Mouse (Mus musculus) liver, postnatal 0 days (tissue): ENCODE data around the gene Olfr1446. TPM values are rescaled to one million over a fixed set of nuclear protein-coding genes. Genes with fewer than 3 reads are reported as not detected.

ENCODE experiments used
- ATAC-seq: fragments of 200-750 bp; cut with Nextera tagmentation; 2 replicates; pipeline ENCODE4 v1.8.0; 2017; ENCODE audit warnings: mild to moderate bottlenecking, moderate library complexity
- DNase-seq: peaks from one replicate; pipeline ENCODE4 v3.0.0-alpha.2; 2016
- H3K27ac ChIP-seq: fragments of 300-500 bp; sonication (generic); 2 replicates; pipeline ENCODE4 v1.5.1; 2014; ENCODE audit warnings: antibody characterized with exemption, moderate library complexity, mild to moderate bottlenecking, low read depth
- H3K27me3 ChIP-seq: fragments of 300-500 bp; sonication (generic); 2 replicates; pipeline ENCODE4 v1.6.1; 2014; ENCODE audit warnings: low read length, control low read depth, mixed read lengths; ENCODE audit not compliant: insufficient read depth
- H3K36me3 ChIP-seq: fragments of 300-500 bp; sonication (generic); replicated peaks from 2 replicates; pipeline ENCODE4 v1.6.1; 2014; ENCODE audit warnings: mild to moderate bottlenecking, control low read depth, low read length, moderate library complexity, mixed read lengths; ENCODE audit not compliant: insufficient read depth
- H3K4me1 ChIP-seq: fragments of 300-500 bp; sonication (generic); 2 replicates; pipeline ENCODE4 v1.6.1; 2014; ENCODE audit warnings: antibody characterized with exemption, mild to moderate bottlenecking, control low read depth; ENCODE audit not compliant: insufficient read depth
- H3K4me2 ChIP-seq: fragments of 300-500 bp; sonication (generic); 2 replicates; pipeline ENCODE4 v1.6.1; 2014; ENCODE audit warnings: low read depth, mild to moderate bottlenecking, low read length, moderate library complexity, mixed read lengths
- H3K4me3 ChIP-seq: fragments of 300-500 bp; sonication (generic); 2 replicates; pipeline ENCODE4 v1.5.1; 2014; ENCODE audit warnings: low read depth, low read length
- H3K9ac ChIP-seq: fragments of 300-500 bp; sonication (generic); replicated peaks from 2 replicates; pipeline ENCODE4 v1.6.1; 2014; ENCODE audit warnings: mild to moderate bottlenecking, moderate library complexity
- H3K9me3 ChIP-seq: fragments of 300-500 bp; sonication (generic); 2 replicates; pipeline ENCODE4 v1.6.1; 2016; ENCODE audit warnings: mild to moderate bottlenecking, control low read depth, low read length, mixed read lengths
- CTCF ChIP-seq: sonication (generic); IDR thresholded peaks from 2 replicates; pipeline ENCODE4 v1.5.1; 2016; ENCODE audit warnings: antibody characterized with exemption, low read depth
- EP300 ChIP-seq: IDR thresholded peaks from 2 replicates; pipeline ENCODE4 v1.6.1; 2016; ENCODE audit warnings: antibody characterized with exemption, low read depth, mild to moderate bottlenecking
- WGBS: fragments of 180-500 bp; shearing (Covaris S2); extraction: QIAGEN DNeasy Blood & Tissue Kit; methylation state at CpG from one replicate; pipeline ENCODE4 v1.1.7; 2014; ENCODE audit not compliant: insufficient replicate concordance; 5-methylcytosine and 5-hydroxymethylcytosine counted together
- polyA plus RNA-seq: library from polyadenylated mRNA; unstranded; fragments of >200 nt; fragmentation: Nextera tagmentation; extraction: Ambion mirVana; gene quantifications from 2 replicates; pipeline ENCODE4 v1.2.1, GENCODE M21; 2015

Olfr1446 gene
- polyA plus RNA-seq, 1 experiment from 2014 or later, result not detected

DNA sequence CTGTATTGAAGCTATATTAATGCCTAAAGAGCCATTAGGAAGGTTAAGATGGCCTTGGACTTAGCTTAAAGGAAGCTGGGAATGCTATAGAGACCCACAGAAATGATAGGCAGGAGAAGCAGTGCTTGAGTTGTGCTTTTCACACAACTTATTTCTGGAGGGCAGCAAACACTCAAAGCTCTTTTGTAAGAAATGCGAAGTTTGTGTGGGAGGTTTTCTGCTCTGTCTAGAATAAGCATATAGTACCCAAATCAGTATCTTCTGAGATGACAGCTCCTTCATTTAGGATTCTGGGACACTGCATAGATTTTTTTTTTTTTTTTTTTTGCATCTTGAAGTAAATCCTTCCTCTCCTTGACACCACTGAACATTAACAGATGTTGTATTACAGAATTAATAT lies 54.8 kb downstream of the Olfr1446 start:
- H3K27me3 ChIP-seq, result no peaks in the 10 kb centered on the region
- H3K27ac ChIP-seq, result no peak overlapping the region
- H3K4me2 ChIP-seq, result no peak overlapping the region
- H3K9ac ChIP-seq, result no peak overlapping the region
- ATAC-seq (no peak), DNase-seq (no peak)
- TF ChIP-seq EP300 (no peak), CTCF (no peak)
- no peaks in the 10 kb centered on the region for H3K9me3 ChIP-seq
- 86% methylated on average over 1 of the region's 1 CpGs for WGBS
- H3K4me3 ChIP-seq, result no peak overlapping the region
- no peaks in the 10 kb centered on the region for H3K4me1 ChIP-seq
- no peaks in the 10 kb centered on the region for H3K36me3 ChIP-seq

Other genes starting within 250 kb of the Olfr1446 start
- gene Olfr1442, start 223.1 kb downstream of the Olfr1446 start, polyA plus RNA-seq, result not detected in 2 replicates
- gene Olfr1443, start 215.4 kb downstream of the Olfr1446 start, polyA plus RNA-seq, result not detected in 2 replicates
- gene Keg1, start 197.7 kb downstream of the Olfr1446 start, polyA plus RNA-seq, result 16.3 and 20.3 TPM in 2 replicates
- gene Cntf, start 127.9 kb downstream of the Olfr1446 start, polyA plus RNA-seq, result 0.23 and 0.52 TPM in 2 replicates
- 6.7 and 7.0 TPM in 2 replicates for gene Zfp91, start 97.4 kb downstream of the Olfr1446 start, polyA plus RNA-seq
- 3.1 and 4.1 TPM in 2 replicates for gene Lpxn, start 97.3 kb downstream of the Olfr1446 start, polyA plus RNA-seq
- not detected in 2 replicates for gene Gm5244, start 46.8 kb downstream of the Olfr1446 start, polyA plus RNA-seq
- not detected in 2 replicates for gene Olfr1444, start 36.2 kb downstream of the Olfr1446 start, polyA plus RNA-seq
- gene Olfr1445, start 9.7 kb downstream of the Olfr1446 start, polyA plus RNA-seq, result not detected in 2 replicates
- not detected in 2 replicates for gene Olfr1447, start 10.2 kb upstream of the Olfr1446 start, polyA plus RNA-seq
- gene Olfr1448, start 30.9 kb upstream of the Olfr1446 start, polyA plus RNA-seq, result not detected in 2 replicates
- not detected in 2 replicates for gene Olfr1449, start 37.3 kb upstream of the Olfr1446 start, polyA plus RNA-seq
- not detected in 2 replicates for gene Olfr1450, start 56.7 kb upstream of the Olfr1446 start, polyA plus RNA-seq
- not detected in 2 replicates for gene Olfr1451, start 101.5 kb upstream of the Olfr1446 start, polyA plus RNA-seq
- not detected in 2 replicates for gene Olfr1453, start 134.8 kb upstream of the Olfr1446 start, polyA plus RNA-seq
- not detected in 2 replicates for gene Olfr1454, start 167.1 kb upstream of the Olfr1446 start, polyA plus RNA-seq
- not detected in 2 replicates for gene Olfr1457, start 204.4 kb upstream of the Olfr1446 start, polyA plus RNA-seq
- gene Olfr1458, start 213.3 kb upstream of the Olfr1446 start, polyA plus RNA-seq, result not detected in 2 replicates